In genomic region chr2:70388645-70389044, GRCm38 (mm10) we compare ENCODE assay signal across 15 mouse cellular contexts.
DNase-seq lines count a peak whose midpoint lies in the region; ATAC-seq lines count a peak whose summit lies in the region.
"Had no signal": no experiment of that assay in that cellular context is flagged by ENCODE, and none has a peak within 500 bp of the region (broad histone marks: within the 10 kb centered on the region; RNA-seq: fewer than 3 reads in every experiment).

No protein-coding gene starts in this region.

- H3K36me3 ChIP-seq in heart, embryonic 12.5 days = no peaks in the 10 kb centered on the region
- no peaks in the 10 kb centered on the region for H3K36me3 ChIP-seq in heart, embryonic 10.5 days
- no peaks in the 10 kb centered on the region for H3K36me3 ChIP-seq in kidney, embryonic 15.5 days
- H3K36me3 ChIP-seq in kidney, embryonic 16.5 days (ENCODE audit: insufficient read depth, low read length) = no peaks in the 10 kb centered on the region
- no peaks in the 10 kb centered on the region for H3K36me3 ChIP-seq in midbrain, embryonic 16.5 days (ENCODE audit: control insufficient read depth, insufficient read depth, low read length)

- no peak overlapping the region for H3K9ac ChIP-seq in heart, embryonic 12.5 days
- no peak overlapping the region for H3K9ac ChIP-seq in kidney, embryonic 15.5 days
- H3K9ac ChIP-seq in kidney, embryonic 16.5 days (replicated peaks; ENCODE audit: low read length) = no peak overlapping the region
- H3K9ac ChIP-seq in midbrain, embryonic 16.5 days (ENCODE audit: low read depth, low read length) = no peak overlapping the region
- H3K9ac ChIP-seq: forebrain, postnatal 0 days had no signal

- H3K9me3 ChIP-seq in heart, embryonic 12.5 days (replicated peaks) = no peaks in the 10 kb centered on the region
- H3K9me3 ChIP-seq in heart, embryonic 10.5 days = no peaks in the 10 kb centered on the region
- no peaks in the 10 kb centered on the region for H3K9me3 ChIP-seq in kidney, embryonic 15.5 days (replicated peaks)
- no peaks in the 10 kb centered on the region for H3K9me3 ChIP-seq in kidney, embryonic 16.5 days (ENCODE audit: low read length)
- no peaks in the 10 kb centered on the region for H3K9me3 ChIP-seq in midbrain, embryonic 16.5 days (replicated peaks; ENCODE audit: control insufficient read depth, low read length, poor library complexity, severe bottlenecking)

- H3K4me1 ChIP-seq in heart, embryonic 12.5 days (replicated peaks) = peaks cover 16% of the 10 kb centered on the region
- peaks cover 23% of the 10 kb centered on the region for H3K4me1 ChIP-seq in heart, embryonic 10.5 days
- H3K4me1 ChIP-seq in kidney, embryonic 15.5 days = peaks cover 19% of the 10 kb centered on the region
- peaks cover 14% of the 10 kb centered on the region for H3K4me1 ChIP-seq in kidney, embryonic 16.5 days (ENCODE audit: insufficient read depth, low read length)
- peaks cover 5% of the 10 kb centered on the region; the same call in 1 of the 2 replicates for H3K4me1 ChIP-seq in midbrain, embryonic 16.5 days (ENCODE audit: control insufficient read depth, insufficient read depth, low read length)

- ATAC-seq in heart, embryonic 12.5 days (ENCODE audit: insufficient number of reproducible peaks, low FRiP score) = no peak
- no peak for ATAC-seq in kidney, embryonic 15.5 days (replicated peaks; ENCODE audit: low FRiP score)
- no peak; the same call in 1 of the 2 replicates for ATAC-seq in kidney, embryonic 16.5 days (ENCODE audit: low FRiP score, low TSS enrichment)
- no peak for ATAC-seq in midbrain, embryonic 16.5 days
- ATAC-seq: CD4-positive, CD25-positive, alpha-beta regulatory T cell, adult 4 months; forebrain, postnatal 0 days; lung, postnatal 0 days; Patski had no signal

- WGBS in heart, embryonic 12.5 days = 36% methylated on average over 6 of the region's 6 CpGs
- WGBS in heart, embryonic 10.5 days = 45% methylated on average over 6 of the region's 6 CpGs
- 18% methylated on average over 6 of the region's 6 CpGs for WGBS in kidney, embryonic 15.5 days
- 22% methylated on average over 6 of the region's 6 CpGs for WGBS in kidney, embryonic 16.5 days
- 29% methylated on average over 6 of the region's 6 CpGs for WGBS in midbrain, embryonic 16.5 days

- no peaks in the 10 kb centered on the region for H3K27me3 ChIP-seq in heart, embryonic 12.5 days (replicated peaks)
- H3K27me3 ChIP-seq in heart, embryonic 10.5 days (ENCODE audit: insufficient read depth, poor library complexity, severe bottlenecking) = no peaks in the 10 kb centered on the region
- no peaks in the 10 kb centered on the region for H3K27me3 ChIP-seq in kidney, embryonic 15.5 days
- no peaks in the 10 kb centered on the region for H3K27me3 ChIP-seq in kidney, embryonic 16.5 days (ENCODE audit: insufficient read depth, low read length)
- no peaks in the 10 kb centered on the region for H3K27me3 ChIP-seq in midbrain, embryonic 16.5 days (ENCODE audit: control insufficient read depth, insufficient read depth, low read depth, low read length)
- H3K27me3 ChIP-seq: Patski had no signal

- no peak for DNase-seq in heart, embryonic 10.5 days (ENCODE audit: low spot score)
- DNase-seq in kidney, adult 11 months = no peak
- DNase-seq in cerebellum, adult 11-12 months = no peak
- DNase-seq: adrenal gland, adult 8-10 months; cerebellum, adult 11 months; forebrain, postnatal 0 days; spleen, adult 18-20 months; thymus, adult 2 months had no signal

- H3K4me3 ChIP-seq in heart, embryonic 12.5 days = no peak overlapping the region
- no peak overlapping the region for H3K4me3 ChIP-seq in heart, embryonic 10.5 days
- no peak overlapping the region for H3K4me3 ChIP-seq in kidney, embryonic 15.5 days (replicated peaks)
- H3K4me3 ChIP-seq in kidney, embryonic 16.5 days (ENCODE audit: low read length) = no peak overlapping the region
- no peak overlapping the region for H3K4me3 ChIP-seq in midbrain, embryonic 16.5 days (ENCODE audit: low read depth, low read length)

- H3K27ac ChIP-seq in heart, embryonic 12.5 days (ENCODE audit: poor library complexity, severe bottlenecking) = peak overlapping the region; percentile 20; the same call in 1 of the 2 replicates
- H3K27ac ChIP-seq in heart, embryonic 10.5 days = no peak overlapping the region; the same call in 1 of the 2 replicates
- 0 out of 2 replicates have a peak overlapping the region, but pooled peaks have one; percentile 7 for H3K27ac ChIP-seq in kidney, embryonic 15.5 days
- H3K27ac ChIP-seq in kidney, embryonic 16.5 days (ENCODE audit: low read length) = no peak overlapping the region; the same call in 1 of the 2 replicates
- H3K27ac ChIP-seq in midbrain, embryonic 16.5 days (ENCODE audit: low read length) = 0 out of 2 replicates have a peak overlapping the region, but pooled peaks have one; percentile 3

- H3K4me2 ChIP-seq in heart, embryonic 12.5 days = peak overlapping the region; percentile 36
- H3K4me2 ChIP-seq in kidney, embryonic 15.5 days = peak overlapping the region; percentile 32; the same call in 1 of the 2 replicates
- 0 out of 2 replicates have a peak overlapping the region, but pooled peaks have one; percentile 6 for H3K4me2 ChIP-seq in kidney, embryonic 16.5 days (replicated peaks; ENCODE audit: low read depth, low read length)
- peak overlapping the region; percentile 21; the same call in 1 of the 2 replicates for H3K4me2 ChIP-seq in midbrain, embryonic 16.5 days (ENCODE audit: low read length)

Comparison
In these comparisons a context has a peak if more than half of its experiments do, and no peak if none do; other contexts are left out.
1. H3K27ac ChIP-seq: peak in heart, embryonic 12.5 days (single experiment), kidney, embryonic 15.5 days (single experiment) and midbrain, embryonic 16.5 days (single experiment); none in heart, embryonic 10.5 days (single experiment) and kidney, embryonic 16.5 days (single experiment).
2. Peak in every context shown above with its lines, with median percentiles within 50 percentile points of each other: H3K4me2 ChIP-seq.